Mouse (Mus musculus) heart, adult 18-20 months (tissue): ENCODE data around the gene Sec61g. TPM values are rescaled to one million over a fixed set of nuclear protein-coding genes. Genes with fewer than 3 reads are reported as not detected.
"Not testable (repeated sequence)": the region's sequence is repeated elsewhere in the genome, so short reads cannot be mapped to it uniquely, and the experiment has no call there.

Experiments used
- DNase-seq, 2 experiments: peaks; one replicate each; pipeline ENCODE4 v3.0.0; 2021 to 2022; ENCODE audit warnings: mixed read lengths in 1 of 2
- long read RNA-seq, 2 experiments: library from polyadenylated mRNA; stranded (forward); transcript quantifications; one replicate each; pipeline ENCODE4 v2.0.0; 2021
- total RNA-seq, 2 experiments: library from RNA; stranded (reverse); gene quantifications; 2 replicates each; pipeline ENCODE4 v1.2.3; 2021

Gene Sec61g
- 1 to 10 TPM; 2.7 to 3.0 TPM for total RNA-seq
- long read RNA-seq, experiment 1, transcript Sec61g-207 (4 exons, 779 nt): minor isoform, 7 of 259 reads
- long read RNA-seq, experiment 1, transcript Sec61g-202 (4 exons, 691 nt): minor isoform, 9 of 259 reads
- long read RNA-seq, experiment 1, transcript Sec61g-203 (4 exons, 1,862 nt): major isoform, 237 of 259 reads
- long read RNA-seq, experiment 1, partial matches to known transcripts: 0 of 259 reads
- long read RNA-seq, experiment 1, other reads (novel, unspliced or antisense): 5 of 259 reads
- long read RNA-seq, experiment 2, transcript Sec61g-203 (4 exons, 1,862 nt): major isoform, 209 of 228 reads
- long read RNA-seq, experiment 2, transcript Sec61g-202 (4 exons, 691 nt): minor isoform, 8 of 228 reads
- long read RNA-seq, experiment 2, partial matches to known transcripts: 3 of 228 reads
- long read RNA-seq, experiment 2, other reads (novel, unspliced or antisense): 3 of 228 reads

DNA sequence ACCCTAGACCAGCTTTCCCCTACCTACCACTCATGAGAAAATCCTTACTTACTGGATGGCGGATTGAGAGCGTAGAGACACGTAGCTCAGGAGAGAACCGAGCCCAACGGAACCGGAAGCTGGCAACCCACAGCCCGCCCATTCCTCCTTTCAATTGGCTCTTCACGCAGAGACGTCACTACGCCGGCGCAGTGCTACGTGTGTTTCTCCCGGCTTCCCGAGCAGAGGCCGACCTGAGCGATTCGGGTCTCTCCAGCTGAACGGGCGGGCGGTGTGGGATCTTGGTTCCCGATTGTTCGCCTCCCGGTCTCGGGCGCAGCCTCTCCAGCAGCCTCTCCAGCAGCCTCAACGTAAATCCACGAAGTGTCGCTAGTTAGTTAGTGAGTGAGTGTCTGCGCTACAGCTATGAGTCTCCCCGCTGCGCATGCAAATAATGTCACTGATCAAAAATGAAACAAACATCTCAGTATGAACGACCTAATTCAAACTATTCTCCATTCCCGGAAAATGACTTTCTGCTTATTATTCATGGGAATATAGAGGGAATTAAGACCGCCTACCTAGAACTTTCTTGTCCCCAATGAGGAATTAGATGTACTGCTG lies at the start of gene Sec61g:
Gene Sec61g, minus strand, starts transcription at position 433 of the 603 bp plus-strand sequence.
- peak; percentile 95 to 96 for DNase-seq

DNA sequence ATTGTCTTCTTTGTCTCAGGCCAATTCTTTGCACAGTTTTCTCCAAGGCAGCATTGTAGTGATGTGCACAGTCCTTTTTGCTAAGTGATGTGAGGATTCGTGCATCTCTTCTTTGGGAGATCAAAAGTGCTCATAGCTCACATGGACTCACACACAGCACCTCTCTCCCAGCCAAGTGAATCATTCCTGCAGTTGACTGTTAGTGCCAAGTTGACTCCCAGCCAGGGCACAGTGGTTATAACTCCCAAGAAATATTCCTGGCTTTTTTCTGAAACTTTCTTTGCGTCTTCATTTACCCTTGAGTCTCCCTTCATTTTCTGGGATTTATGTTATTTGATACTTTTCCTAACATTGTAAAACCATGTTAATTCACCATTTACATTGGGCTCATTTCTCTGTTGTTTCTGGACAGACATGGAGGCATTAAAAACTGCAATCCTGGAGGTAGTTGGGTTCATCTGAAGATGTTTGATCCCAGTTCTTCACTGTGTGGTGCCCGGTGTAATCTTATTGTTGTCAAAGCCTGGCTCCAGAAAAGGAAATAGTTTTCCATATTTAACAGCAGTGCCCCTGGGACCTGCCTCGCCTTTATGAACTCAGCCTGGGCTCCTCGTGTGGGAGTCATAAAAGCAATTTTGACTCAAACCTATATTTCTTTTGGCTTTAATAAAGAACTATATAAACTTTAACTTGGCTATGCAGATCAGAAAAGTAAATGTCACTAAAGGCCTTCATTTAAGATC lies 38.3 kb upstream of the Sec61g start:
- DNase-seq: peak; percentile 59 to 60

DNA sequence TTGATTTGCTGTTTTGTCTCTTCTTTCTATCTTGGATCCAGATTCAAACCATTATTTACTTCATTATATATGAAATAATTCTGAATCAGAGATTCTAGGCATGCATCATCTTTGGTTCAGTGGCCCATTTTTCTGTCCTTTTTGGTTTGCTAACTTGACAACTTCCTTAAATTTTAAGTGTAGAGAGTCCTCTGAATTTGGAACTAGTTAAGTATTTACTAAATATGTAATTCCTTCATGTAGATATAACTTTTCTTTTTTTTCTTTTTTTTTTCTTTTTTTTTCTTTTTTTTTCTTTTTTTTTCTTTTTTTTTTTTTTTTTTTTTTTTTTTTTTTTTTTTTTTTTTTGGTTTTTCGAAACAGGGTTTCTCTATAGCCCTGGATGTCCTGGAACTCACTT lies 29.1 kb upstream of the Sec61g start:
- no peak for DNase-seq

DNA sequence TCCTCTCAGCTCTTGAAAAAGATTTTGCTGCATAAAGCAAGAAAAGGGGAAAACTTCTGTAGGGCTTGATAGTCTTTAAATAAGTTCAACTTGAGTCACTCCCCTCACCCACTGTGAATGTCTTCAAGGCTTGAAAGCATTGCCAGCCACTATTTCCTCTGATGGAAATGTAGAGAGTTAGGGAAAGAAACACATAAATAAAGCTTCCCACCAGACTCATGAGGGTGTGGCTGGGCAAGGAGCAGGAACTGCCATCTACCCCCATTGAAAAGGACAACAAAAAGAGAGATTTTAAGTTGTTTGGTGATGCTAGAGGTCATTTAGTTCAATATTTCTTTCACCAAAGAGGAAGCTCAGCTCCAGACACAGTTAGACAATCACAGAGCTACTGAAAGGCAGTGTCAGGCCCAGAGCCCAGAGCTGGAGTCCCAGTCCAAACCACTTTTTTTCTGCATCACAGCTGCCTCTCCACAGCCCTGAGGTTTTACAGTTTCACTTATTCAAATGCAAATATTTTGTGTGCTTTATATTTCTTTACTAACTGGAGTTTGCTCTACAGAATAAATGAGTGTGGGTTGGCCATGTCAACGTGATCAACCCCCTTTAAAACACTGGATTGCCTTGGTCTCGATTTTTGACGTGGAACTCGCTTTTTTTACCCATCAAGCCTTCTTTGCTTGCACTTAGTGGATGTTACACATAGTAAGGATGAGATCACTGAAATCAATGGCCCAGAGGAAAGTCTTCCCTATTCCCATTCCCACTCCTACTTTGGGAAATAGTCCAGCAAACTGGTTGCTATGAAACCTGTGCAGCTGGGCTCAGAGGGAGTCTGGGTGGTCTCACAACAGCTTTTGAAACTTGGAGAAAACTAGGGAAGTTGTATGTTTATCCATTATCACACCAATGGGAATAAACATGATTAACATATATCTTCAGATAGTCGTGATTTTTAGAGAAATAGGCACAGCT lies 26.6 kb upstream of the Sec61g start:
- no peak for DNase-seq

DNA sequence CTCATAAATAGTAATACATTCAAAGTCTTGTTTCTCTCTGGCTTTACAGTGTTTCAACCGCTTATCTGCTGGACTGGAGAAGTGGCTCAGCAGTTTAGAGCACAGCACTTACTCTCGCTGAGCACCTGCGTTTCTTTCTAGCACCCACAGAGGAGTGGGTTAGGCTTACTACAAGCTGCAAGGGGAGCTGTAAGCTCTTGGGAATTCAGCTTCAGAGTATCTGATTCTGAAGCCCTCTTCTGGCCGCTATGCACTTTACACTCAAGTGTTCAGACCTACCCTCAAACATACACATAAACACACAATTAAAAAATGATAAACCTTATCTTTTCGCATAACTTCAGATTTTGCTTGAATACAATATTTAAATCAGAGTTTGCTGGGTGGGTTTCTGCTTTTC lies 24.6 kb upstream of the Sec61g start:
- DNase-seq: no peak

DNA sequence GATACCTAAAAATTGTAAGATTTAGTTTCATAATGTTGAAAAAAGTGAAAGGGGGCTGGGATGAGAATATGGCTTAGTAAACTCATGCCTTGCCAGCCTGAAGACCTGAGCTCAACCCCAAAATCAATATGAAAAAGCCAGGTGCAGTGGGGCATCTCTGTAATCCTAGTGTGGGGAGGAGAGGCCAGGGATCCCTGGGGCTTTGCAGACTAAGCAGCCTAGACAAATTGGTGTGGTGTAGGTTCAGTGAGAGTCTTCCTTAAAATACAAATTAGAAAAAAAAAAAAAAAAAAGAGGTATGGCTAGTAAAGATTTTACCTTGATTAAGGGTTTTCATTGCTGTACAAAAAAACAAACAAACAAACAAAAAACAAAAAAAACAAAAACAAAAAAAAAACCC lies 20.6 kb upstream of the Sec61g start:
- DNase-seq: no peak

DNA sequence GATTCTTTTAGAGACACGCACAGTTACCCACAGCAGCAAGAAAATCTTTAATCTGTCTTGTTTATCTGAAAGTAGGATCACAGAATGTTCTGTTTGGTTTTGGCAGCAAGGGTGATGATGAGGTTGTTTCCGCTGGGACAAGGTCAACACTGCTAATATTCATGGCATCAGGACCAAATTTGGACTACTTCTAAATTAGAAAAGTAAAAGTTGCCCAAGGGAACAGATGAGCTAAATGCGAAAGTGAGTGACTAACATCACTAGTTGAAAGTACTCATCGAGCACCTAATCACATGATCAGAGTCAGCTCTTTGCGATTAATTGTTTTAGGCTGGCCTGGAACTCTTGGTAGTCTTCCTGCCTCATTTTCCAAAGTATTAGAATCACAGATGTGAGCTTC lies 20.1 kb upstream of the Sec61g start:
- no peak for DNase-seq

DNA sequence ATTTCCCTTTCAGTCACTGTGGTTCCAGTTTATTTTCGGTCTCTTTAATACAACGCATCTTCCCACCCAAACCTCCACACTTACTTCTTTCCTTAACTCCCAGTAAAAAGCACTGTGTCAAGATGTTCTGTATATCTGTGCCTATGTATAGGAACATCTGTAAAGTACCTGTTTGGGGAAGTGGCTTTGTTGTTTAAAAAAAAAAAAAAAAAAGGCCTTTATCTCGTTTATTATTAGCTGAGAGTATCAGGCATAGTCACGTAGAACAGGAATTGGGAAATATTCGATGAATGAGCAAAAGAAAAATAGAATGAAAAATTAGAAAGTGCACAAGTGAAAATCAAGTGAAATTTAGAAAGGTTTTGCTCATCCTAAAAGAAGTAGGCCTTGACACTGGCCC lies 19.5 kb upstream of the Sec61g start:
- no peak for DNase-seq

DNA sequence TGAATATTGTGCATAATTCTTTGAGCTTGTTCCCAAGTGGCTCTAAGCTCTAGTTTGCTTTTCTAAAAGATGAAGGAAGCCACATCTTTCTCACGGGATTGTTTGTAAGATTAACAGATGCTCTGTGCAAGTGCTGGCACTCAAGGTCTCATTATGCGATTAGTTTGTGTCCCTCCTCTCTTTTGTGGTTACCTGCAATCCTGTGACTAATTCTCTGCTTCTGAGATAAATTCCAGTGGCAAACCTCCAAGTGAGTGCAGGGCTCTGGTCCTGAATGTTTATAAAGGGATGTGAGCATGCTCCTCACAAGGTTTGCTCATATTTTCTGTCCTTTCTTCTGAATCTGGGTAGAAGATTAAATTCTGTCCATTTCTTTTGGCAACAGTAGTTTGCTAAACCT lies 18.2 kb upstream of the Sec61g start:
- DNase-seq: no peak

DNA sequence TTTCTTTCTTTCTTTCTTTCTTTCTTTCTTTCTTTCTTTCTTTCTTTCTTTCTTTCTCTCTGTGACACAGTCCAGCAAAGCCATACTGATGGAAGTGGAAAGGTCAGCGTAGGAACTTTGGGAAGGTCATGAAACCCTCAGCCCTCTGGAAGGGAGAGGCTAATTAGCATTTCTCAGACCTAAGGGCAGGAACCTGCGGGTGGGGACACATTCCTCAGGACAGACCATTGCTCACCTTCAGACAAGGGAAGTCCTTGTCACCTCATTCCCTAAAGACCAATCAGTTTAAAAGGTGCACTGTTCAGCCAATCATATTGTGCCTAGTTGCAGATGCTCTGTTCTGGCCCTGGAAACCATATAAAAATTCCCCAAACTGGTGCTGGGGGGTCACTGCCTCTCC lies 17.4 kb upstream of the Sec61g start:
- DNase-seq: no peak

DNA sequence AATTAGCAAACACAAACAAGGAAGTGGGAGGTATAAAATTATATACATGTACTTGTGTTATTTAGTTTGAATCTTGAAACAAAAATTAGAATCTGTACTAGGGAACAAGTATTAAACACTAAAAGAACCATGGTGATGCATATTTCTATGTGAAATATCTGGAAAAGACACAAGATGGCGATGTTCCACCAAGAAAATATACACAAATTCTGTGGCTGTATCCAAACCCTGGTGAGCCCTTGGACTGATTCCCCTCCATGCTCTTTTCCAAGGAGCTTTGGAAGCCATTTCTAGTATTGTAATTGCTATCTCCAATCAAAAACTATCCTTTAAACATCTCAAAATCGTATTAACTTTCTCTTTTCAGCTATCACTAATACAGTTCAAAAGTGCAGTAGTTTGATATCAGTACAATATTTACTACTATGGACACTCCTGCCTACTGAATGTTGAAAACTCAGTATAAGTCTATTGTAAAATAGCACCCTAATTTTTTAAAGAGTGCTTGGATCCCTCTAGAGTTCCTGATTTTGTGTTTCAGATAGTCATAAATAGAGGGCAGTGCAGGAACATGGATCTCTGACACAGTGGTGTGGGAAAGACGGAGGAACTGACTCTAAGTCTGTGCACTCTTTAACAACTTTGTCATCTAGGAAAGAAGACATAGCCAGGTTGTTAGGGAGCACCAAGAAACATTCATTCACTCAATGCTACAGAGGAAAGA lies 16.8 kb upstream of the Sec61g start:
- peak; percentile 50 to 67 for DNase-seq

DNA sequence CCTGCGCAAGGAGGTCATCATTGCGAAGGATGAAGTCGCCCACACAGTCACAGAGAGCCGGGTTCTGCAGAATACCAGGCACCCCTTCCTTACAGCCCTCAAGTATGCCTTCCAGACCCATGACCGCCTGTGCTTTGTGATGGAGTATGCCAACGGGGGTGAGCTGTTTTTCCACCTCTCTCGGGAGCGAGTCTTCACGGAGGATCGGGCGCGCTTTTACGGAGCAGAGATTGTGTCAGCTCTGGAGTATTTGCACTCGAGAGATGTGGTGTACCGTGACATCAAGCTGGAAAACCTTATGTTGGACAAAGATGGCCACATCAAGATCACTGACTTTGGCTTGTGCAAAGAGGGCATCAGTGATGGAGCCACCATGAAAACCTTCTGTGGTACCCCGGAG lies 6.8 kb upstream of the Sec61g start:
- not testable (repeated sequence) for DNase-seq

DNA sequence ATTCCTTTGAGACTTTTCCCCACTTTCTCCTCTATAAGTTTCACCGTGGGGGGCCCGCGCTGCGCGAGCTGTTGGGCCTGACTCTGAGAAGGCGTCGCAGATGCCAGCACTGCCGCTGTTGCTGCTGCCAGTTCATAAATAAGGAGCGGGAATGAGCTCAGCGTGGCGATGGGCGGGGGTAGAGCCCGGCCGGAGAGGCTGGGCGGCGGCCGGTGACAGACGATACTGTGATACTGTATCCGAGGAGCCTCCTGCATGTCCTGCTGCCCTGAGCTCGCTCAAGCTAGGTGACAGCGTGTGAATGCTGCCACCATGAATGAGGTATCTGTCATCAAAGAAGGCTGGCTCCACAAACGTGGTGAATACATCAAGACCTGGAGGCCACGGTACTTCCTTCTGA lies 5.9 kb upstream of the Sec61g start:
- DNase-seq: not testable (repeated sequence)

DNA sequence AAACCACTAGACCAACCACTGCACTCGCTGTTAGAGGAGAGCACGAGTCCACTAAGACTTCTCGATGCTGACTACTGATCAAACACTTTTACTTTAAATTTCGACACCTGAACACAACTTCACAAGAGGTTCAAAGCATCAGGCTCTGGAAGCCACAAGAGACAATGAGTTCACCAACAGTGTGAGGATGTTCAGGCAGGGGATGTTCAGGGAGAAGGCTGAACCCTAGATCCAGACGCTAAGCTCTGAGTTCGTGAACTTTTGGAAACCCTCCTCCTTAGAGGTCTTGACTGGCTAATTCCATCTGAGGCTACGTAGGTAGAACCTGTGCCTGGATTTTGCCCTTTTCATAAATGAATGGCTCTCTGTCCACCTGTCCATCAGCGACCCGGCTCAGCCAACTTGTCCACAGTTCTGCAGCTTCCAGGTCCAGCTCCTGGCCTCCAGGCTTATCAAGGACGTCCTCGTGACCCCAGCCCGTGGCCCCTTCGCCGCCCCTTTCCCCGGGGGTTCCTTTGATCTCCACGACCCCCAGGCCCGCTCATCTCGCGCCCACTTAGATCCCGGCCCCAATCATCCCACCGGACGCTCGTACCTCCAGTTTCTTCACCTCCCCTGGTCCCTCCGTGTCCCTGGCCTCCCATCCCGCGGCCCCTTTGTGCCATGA lies 766 bp downstream of the Sec61g start:
- no peak for DNase-seq

DNA sequence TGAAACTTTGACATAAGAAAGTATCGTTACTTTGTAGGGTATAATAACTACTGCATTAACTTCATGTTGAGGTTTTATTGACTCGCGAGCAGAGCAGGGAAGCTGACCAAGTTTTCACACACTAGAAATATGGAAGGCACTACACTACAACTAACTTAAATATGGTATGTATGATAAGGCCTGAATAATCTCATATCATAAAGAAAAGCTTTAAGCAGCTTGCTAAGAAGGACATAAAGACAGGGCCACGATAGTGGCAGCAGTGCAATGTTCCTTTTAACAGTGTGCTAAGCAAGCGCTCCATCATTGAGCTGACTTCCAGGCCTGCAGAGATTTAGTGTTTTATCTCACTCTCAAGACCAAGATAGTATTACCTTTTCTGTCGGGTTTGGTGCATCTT lies 2.3 kb downstream of the Sec61g start:
- DNase-seq: no peak

DNA sequence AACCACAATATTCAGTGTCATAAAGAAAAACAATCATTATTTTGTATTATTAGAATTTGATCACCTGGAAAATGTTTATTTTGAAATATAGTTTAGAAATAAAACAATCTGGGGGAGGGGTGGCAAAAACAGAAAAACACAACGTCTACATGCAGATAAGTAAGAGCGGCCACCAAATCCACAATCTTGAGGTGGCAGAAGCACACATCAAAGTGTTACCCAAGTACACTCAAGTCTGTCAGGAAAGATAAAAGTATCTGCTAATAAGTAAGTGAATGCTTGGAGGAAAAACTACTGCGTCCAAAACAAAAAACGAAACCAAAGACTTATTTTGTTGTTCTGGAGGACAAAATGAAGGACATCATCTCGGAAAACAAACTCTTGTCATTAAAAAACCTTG lies 5.1 kb downstream of the Sec61g start:
- no peak for DNase-seq

DNA sequence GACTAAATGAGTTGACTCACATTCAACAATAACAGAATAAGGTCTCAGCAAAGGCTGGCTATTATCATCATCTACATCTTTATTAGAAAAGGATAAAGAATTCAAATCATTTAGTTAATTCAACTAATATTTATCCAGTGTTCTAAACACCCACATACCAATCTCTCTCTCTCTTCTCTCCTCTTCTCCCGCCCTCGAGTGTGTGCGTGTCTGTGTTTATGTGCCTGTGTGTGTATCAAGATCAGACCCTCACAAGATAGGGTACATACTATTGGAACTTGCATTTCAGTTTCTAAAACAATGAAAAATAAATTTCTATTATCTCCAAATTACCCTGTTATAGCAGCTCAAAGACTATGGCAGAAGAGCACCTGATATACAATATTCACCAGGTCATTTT lies 5.5 kb downstream of the Sec61g start:
- no peak for DNase-seq

DNA sequence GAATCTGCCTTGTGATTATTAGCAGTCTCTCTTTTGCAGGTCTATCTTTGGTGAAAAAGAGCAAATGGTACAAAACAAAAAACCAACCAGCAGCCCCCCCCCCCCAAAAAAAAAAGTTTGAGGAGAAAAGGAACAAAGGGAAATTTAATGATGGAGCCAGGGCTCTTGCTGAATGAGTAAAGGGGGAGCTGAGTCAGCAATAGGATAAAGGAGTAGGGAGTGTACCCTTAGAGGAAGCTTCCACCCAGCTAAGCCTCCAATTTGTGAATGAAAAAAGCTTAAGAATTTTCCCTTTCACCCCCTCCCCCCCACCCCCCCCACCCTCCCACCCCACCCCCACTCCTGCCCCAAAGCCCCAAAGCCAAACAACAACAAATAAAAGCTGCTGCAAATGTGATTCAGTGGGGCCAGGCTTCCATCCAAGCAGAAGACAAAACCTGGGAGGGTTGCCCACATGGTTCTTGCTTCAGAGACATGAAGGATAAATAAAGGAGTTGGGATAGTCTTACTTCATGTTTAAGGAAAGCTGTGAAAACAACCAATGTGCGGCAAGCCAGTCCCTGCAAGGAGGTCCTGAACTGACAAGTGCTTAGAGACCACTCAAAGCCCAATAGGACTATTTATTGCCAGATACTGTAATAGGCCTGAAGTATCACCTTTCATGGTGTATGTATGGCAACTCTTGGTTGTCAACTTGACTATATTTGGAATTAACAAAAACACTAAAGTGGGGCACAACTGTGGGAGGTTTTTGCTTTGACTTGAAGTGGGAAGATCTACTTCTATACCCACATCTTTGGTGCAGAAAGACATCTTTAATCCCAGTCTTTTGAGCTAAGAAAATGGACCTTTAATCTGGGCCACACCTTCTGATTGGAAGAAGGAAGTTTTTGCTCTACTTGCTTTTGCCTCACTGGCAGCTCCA lies 9.3 kb downstream of the Sec61g start:
- DNase-seq: no peak
